Mouse (Mus musculus) lung, adult 2 months (tissue): ENCODE data around the gene Vmn1r220.

ENCODE experiments used
- CTCF ChIP-seq: fragments of 200-500 bp; IDR thresholded peaks from 2 replicates; pipeline ENCODE4 v1.5.1; 2011; ENCODE audit warnings: mild to moderate bottlenecking, low read length, control low read depth; ENCODE audit not compliant: insufficient read depth
- POLR2A ChIP-seq: fragments of 200-500 bp; IDR thresholded peaks from 2 replicates; pipeline ENCODE4 v1.6.1; 2011; ENCODE audit warnings: low read depth, mild to moderate bottlenecking, control low read depth, low read length, borderline replicate concordance; ENCODE audit errors: extremely low read depth

GRCm38 (mm10) chr13:23187875-23188274, at the start of gene Vmn1r220:
- TF ChIP-seq CTCF = no peak
- no peak for TF ChIP-seq POLR2A
